Mouse (Mus musculus): Measurements from ENCODE around the gene Sap30.

The Sap30 gene

GRCm38 (mm10) chr8:57498494-57498846, 10.8 kb upstream of the Sap30 start:
- WGBS = 42% methylated on average over 8 of the region's 8 CpGs

GRCm38 (mm10) chr8:57491873-57492272, 4.2 kb upstream of the Sap30 start:
- WGBS = 95% methylated on average over 4 of the region's 4 CpGs

- WGBS = 100% methylated on average over 1 of the region's 1 CpGs
Measured at GRCm38 (mm10) chr8:57489366-57489765, 1.7 kb upstream of the Sap30 start.

GRCm38 (mm10) chr8:57488312-57488765, 679 bp upstream of the Sap30 start:
- under 1% methylated on average over 25 of the region's 25 CpGs for WGBS

- WGBS = under 1% methylated on average over 54 of the region's 54 CpGs
Measured at GRCm38 (mm10) chr8:57486491-57487440, 894 bp downstream of the Sap30 start.

GRCm38 (mm10) chr8:57480606-57481005, 7.1 kb downstream of the Sap30 start:
- WGBS = 84% methylated on average over 4 of the region's 4 CpGs

- WGBS = 95% methylated on average over 8 of the region's 8 CpGs
Measured at GRCm38 (mm10) chr8:57479700-57480099, 8.0 kb downstream of the Sap30 start.

GRCm38 (mm10) chr8:57478406-57478805, 9.3 kb downstream of the Sap30 start:
- WGBS = 78% methylated on average over 3 of the region's 3 CpGs

- 76% methylated on average over 6 of the region's 6 CpGs for WGBS
Measured at GRCm38 (mm10) chr8:57473751-57474150, 13.9 kb downstream of the Sap30 start.

GRCm38 (mm10) chr8:57470863-57471262, 16.8 kb downstream of the Sap30 start:
- 94% methylated on average over 5 of the region's 5 CpGs for WGBS

GRCm38 (mm10) chr8:57468624-57469023, 19.0 kb downstream of the Sap30 start:
- WGBS = 46% methylated on average over 5 of the region's 5 CpGs

- WGBS = 92% methylated on average over 3 of the region's 3 CpGs
Measured at GRCm38 (mm10) chr8:57463757-57464156, 23.9 kb downstream of the Sap30 start.

- WGBS = 61% methylated on average over 1 of the region's 1 CpGs
Measured at GRCm38 (mm10) chr8:57462839-57463238, 24.8 kb downstream of the Sap30 start.

GRCm38 (mm10) chr8:57457942-57458341, 29.7 kb downstream of the Sap30 start:
- 61% methylated on average over 3 of the region's 3 CpGs for WGBS

- WGBS = 31% methylated on average over 6 of the region's 6 CpGs
Measured at GRCm38 (mm10) chr8:57457152-57457551, 30.5 kb downstream of the Sap30 start.

- WGBS = 85% methylated on average over 3 of the region's 3 CpGs
Measured at GRCm38 (mm10) chr8:57455765-57456164, 31.9 kb downstream of the Sap30 start, which contains the start of gene Scrg1. Gene Scrg1 (plus strand): TSS chr8:57455923.

GRCm38 (mm10) chr8:57453361-57453760, 34.3 kb downstream of the Sap30 start:
- WGBS = 89% methylated on average over 2 of the region's 2 CpGs

- 96% methylated on average over 4 of the region's 4 CpGs for WGBS
Measured at GRCm38 (mm10) chr8:57451896-57452295, 35.8 kb downstream of the Sap30 start.

GRCm38 (mm10) chr8:57450726-57451125, 36.9 kb downstream of the Sap30 start:
- whole genome bisulfite sequencing = 88% methylated on average over 7 of the region's 7 CpGs

GRCm38 (mm10) chr8:57445901-57446300, 41.8 kb downstream of the Sap30 start:
- 95% methylated on average over 4 of the region's 5 CpGs for WGBS

GRCm38 (mm10) chr8:57443289-57443688, 44.4 kb downstream of the Sap30 start:
- WGBS = 85% methylated on average over 4 of the region's 4 CpGs

- WGBS = 88% methylated on average over 5 of the region's 5 CpGs
Measured at GRCm38 (mm10) chr8:57441556-57441955, 46.1 kb downstream of the Sap30 start.

GRCm38 (mm10) chr8:57441131-57441530, 46.5 kb downstream of the Sap30 start:
- 82% methylated on average over 4 of the region's 4 CpGs for WGBS
